Mouse (Mus musculus) E14TG2a.4 (cell line): ENCODE measurements around the gene Tmf1.

Experiments
- H3K27me3 ChIP-seq: 2 replicates; pipeline ENCODE4 v1.6.1; 2014; ENCODE audit warnings: low read length, control low read depth; ENCODE audit not compliant: insufficient read depth
- H3K36me3 ChIP-seq: 2 replicates; pipeline ENCODE4 v1.6.1; 2014; ENCODE audit warnings: low read length, control low read depth; ENCODE audit not compliant: insufficient read depth
- H3K4me1 ChIP-seq: replicated peaks from 2 replicates; pipeline ENCODE4 v1.6.1; 2014; ENCODE audit warnings: low read depth, low read length, control low read depth
- H3K4me3 ChIP-seq: replicated peaks from 2 replicates; pipeline ENCODE4 v1.5.1; 2014; ENCODE audit warnings: mild to moderate bottlenecking, low read length
- H3K9me3 ChIP-seq: 2 replicates; pipeline ENCODE4 v1.6.1; 2014; ENCODE audit warnings: low read length, control low read depth
- CTCF ChIP-seq: conservative IDR thresholded peaks from 2 replicates; pipeline ENCODE4 v1.5.1; 2014; ENCODE audit warnings: low read length
- NANOG ChIP-seq: IDR thresholded peaks from 2 replicates; pipeline ENCODE4 v1.6.1; 2014; ENCODE audit warnings: borderline replicate concordance, low read length, mixed read lengths
- POU5F1 ChIP-seq: IDR thresholded peaks from 2 replicates; pipeline ENCODE4 v1.6.1; 2014; ENCODE audit warnings: low read length, borderline replicate concordance

The Tmf1 gene

DNA sequence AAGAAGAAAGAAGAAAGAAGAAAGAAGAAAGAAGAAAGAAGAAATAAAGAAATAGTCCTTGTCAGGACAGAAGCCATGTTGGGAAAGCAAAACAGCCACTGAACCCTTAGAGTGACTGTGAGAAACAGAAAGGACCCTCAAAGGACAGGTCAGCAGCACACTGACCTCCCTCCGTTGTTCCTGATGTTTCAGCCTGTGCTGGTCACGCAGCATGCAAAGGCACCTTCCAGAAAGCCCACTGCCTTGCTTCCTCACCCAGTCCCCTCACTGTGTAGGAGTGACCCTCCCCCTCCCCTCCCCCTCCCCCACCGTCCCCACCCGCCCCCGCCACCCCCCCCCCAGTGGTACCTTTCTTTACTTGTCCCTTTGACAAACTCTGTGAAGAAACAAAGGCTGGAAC lies 41.8 kb upstream of the Tmf1 start:
- Histone ChIP-seq H3K36me3 (peaks cover 10% of the 10 kb centered on the region; the same call in 1 of the 2 replicates), H3K9me3 (no peaks in the 10 kb centered on the region), H3K4me1 (peaks cover 38% of the 10 kb centered on the region), H3K27me3 (no peaks in the 10 kb centered on the region), H3K4me3 (no peak overlapping the region)
- no peak for TF ChIP-seq NANOG
- TF ChIP-seq CTCF, result no peak
- TF ChIP-seq POU5F1, result no peak

GRCm38 (mm10) chr6:97216154-97216821 lies 37.4 kb upstream of the Tmf1 start:
- TF ChIP-seq POU5F1 (no peak), NANOG (no peak), CTCF (no peak)

GRCm38 (mm10) chr6:97211981-97212380 lies 33.1 kb upstream of the Tmf1 start:
- Histone ChIP-seq H3K4me1 (peaks cover 63% of the 10 kb centered on the region), H3K27me3 (no peaks in the 10 kb centered on the region), H3K36me3 (peaks cover 22% of the 10 kb centered on the region; the same call in 1 of the 2 replicates), H3K4me3 (peak overlapping the region; percentile 90), H3K9me3 (peaks cover 7% of the 10 kb centered on the region; the same call in 1 of the 2 replicates)
- TF ChIP-seq CTCF (no peak), NANOG (no peak), POU5F1 (no peak)

More at GRCm38 (mm10) chr6:97216154-97216821, 37.4 kb upstream of the Tmf1 start:
- Histone ChIP-seq H3K9me3 (peaks cover 7% of the 10 kb centered on the region; the same call in 1 of the 2 replicates), H3K27me3 (no peaks in the 10 kb centered on the region), H3K4me1 (peaks cover 37% of the 10 kb centered on the region), H3K4me3 (no peak overlapping the region), H3K36me3 (peaks cover 25% of the 10 kb centered on the region; the same call in 1 of the 2 replicates)

GRCm38 (mm10) chr6:97210962-97211601 lies 32.2 kb upstream of the Tmf1 start:
- TF ChIP-seq NANOG, result no peak
- Histone ChIP-seq H3K36me3 (peaks cover 22% of the 10 kb centered on the region; the same call in 1 of the 2 replicates), H3K4me3 (peak overlapping the region; percentile 90), H3K9me3 (peaks cover 7% of the 10 kb centered on the region; the same call in 1 of the 2 replicates), H3K27me3 (no peaks in the 10 kb centered on the region), H3K4me1 (peaks cover 59% of the 10 kb centered on the region)

DNA sequence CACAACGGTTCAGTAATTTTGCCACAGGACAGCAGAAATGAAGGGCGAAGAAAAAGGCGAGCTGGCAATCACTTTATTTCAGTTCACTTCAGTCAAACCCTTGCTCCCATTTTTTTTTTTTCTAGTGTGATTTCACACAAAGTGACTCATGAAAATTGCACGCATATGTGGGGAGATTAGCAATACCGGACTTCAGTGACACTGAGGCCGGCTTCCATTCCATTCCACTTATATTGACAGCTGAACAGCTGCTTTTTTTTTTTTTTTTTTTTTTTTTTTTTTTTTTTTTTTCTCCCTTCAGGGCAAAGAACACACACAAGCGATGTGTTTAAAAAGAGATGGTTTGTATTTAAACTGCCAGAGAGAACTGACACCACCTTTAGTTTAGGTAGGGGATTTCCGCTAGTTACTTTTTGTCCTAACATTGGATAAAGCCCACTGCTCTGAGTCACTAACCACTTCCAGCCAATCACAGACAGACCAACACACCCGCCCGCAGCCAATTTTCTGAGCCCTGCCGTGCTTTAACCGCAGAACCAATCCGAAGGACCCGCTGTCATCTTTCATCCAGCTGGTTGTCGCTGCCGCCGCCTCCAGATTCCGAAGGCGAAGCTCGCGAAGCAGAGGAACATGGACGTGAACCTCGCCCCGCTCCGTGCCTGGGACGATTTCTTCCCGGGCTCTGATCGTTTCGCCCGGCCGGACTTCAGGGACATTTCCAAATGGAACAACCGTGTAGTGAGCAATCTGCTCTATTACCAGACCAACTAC lies 31.5 kb upstream of the Tmf1 start, which contains the start of gene Arl6ip5:
TSS of gene Arl6ip5 (plus strand) at position 499 of the 771 bp plus-strand sequence.
- TF ChIP-seq POU5F1 (no peak), NANOG (no peak), CTCF (no peak)
- Histone ChIP-seq H3K4me1 (peaks cover 59% of the 10 kb centered on the region), H3K4me3 (peak within 1 kb of the TSS; percentile 90), H3K36me3 (peaks cover 21% of the 10 kb centered on the region; the same call in 1 of the 2 replicates), H3K9me3 (peaks cover 7% of the 10 kb centered on the region; the same call in 1 of the 2 replicates), H3K27me3 (no peaks in the 10 kb centered on the region)

GRCm38 (mm10) chr6:97209751-97210150 lies 30.8 kb upstream of the Tmf1 start:
- Histone ChIP-seq H3K9me3 (0 out of 2 replicates have a peak, but pooled peaks cover 1% of the 10 kb centered on the region), H3K4me1 (peaks cover 59% of the 10 kb centered on the region), H3K27me3 (no peaks in the 10 kb centered on the region), H3K4me3 (no peak overlapping the region), H3K36me3 (peaks cover 16% of the 10 kb centered on the region; the same call in 1 of the 2 replicates)
- TF ChIP-seq NANOG (no peak), CTCF (no peak), POU5F1 (no peak)

- no peak for TF ChIP-seq POU5F1
- TF ChIP-seq NANOG, result no peak
- TF ChIP-seq CTCF, result no peak
Observed at GRCm38 (mm10) chr6:97209201-97209600, 30.3 kb upstream of the Tmf1 start.

DNA sequence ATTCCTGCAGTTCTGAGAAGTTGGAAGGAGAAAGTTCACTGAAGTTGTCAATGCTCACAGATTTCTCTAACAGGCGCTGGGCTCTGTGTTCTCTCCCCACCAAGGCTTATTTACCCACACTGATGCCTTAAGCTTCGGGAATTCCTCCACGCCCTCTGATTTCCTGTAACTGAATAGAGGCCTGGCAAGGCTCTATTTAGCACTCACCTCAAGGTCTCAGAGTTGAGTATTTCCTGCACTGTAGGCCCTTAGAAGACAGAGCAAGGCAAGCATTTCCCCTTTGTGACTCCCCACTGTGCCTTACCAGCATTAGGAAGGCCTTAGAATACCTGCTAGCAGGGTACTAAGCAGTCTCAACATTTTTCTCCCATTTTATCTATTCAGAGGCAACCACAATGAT lies 29.5 kb upstream of the Tmf1 start:
- Histone ChIP-seq H3K4me1 (peaks cover 70% of the 10 kb centered on the region), H3K36me3 (0 out of 2 replicates have a peak, but pooled peaks cover 2% of the 10 kb centered on the region), H3K9me3 (no peaks in the 10 kb centered on the region), H3K27me3 (no peaks in the 10 kb centered on the region), H3K4me3 (no peak overlapping the region; the same call in 1 of the 2 replicates)
- TF ChIP-seq CTCF (no peak), NANOG (peak; percentile 83)

More at GRCm38 (mm10) chr6:97209201-97209600, 30.3 kb upstream of the Tmf1 start:
- Histone ChIP-seq H3K36me3 (peaks cover 10% of the 10 kb centered on the region; the same call in 1 of the 2 replicates), H3K27me3 (no peaks in the 10 kb centered on the region), H3K4me1 (peaks cover 63% of the 10 kb centered on the region), H3K9me3 (no peaks in the 10 kb centered on the region), H3K4me3 (no peak overlapping the region)
